Mouse (Mus musculus) liver, postnatal 0 days (tissue): ENCODE measurements at regions not wholly inside any gene's neighbourhood (a gene's known extent, or its start where the extent isn't known, plus 50 kb on each side); places are given as distances from the start of the nearest gene placed in this dataset.

Experiments used
- CTCF ChIP-seq: sonication (generic); IDR thresholded peaks from 2 replicates; pipeline ENCODE4 v1.5.1; 2016; ENCODE audit warnings: antibody characterized with exemption, low read depth
- EP300 ChIP-seq: IDR thresholded peaks from 2 replicates; pipeline ENCODE4 v1.6.1; 2016; ENCODE audit warnings: antibody characterized with exemption, low read depth, mild to moderate bottlenecking

- TF ChIP-seq EP300 (no peak), CTCF (no peak)
Observed at GRCm38 (mm10) chr1:169270750-169271149, 260.5 kb downstream of the Nuf2 start.
